Mouse (Mus musculus) effector memory CD4-positive, alpha-beta T cell, adult 7 months (primary cell): ENCODE results near the gene Stard13. TPM values are rescaled to one million over a fixed set of nuclear protein-coding genes. Genes with fewer than 3 reads are reported as not detected.

Experiments
- polyA plus RNA-seq: library from polyadenylated mRNA; unstranded; fragments of 100-300 nt; shearing (Covaris generic); gene quantifications from one replicate; pipeline ENCODE4 v1.2.1, GENCODE M21; 2017

Stard13 gene
- polyA plus RNA-seq = 0.44 TPM

DNA sequence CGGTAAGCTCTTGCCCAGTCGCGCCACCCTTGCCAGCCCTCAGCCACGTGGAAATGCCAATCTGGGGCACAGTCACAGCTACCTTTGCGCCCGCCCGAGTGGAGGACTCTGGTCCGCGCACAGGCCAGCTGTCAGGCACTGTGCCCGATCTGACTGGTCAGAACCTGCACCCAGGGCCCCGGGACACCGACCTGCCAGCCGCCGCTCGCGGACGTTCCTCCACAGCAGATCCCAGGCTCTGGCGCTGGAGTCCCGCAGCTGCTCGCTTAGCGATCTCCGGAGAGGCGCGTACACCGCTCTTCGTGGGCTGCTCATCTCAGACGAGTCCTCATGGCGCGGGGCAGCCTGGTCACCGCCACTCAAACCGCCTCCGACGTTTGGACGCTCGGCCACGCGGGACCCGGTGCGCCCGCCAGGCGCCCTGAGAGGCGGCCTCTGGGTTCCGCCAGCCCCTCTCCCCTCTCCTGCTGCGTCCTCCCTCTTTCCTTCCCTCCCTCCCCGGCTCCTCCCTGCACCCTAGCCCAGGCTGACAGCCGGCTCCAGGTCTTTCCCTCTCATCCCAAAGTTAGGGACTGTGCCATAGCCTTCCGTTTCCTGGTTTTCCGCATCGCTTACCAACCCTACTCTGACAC lies at the start of gene Stard13:
Gene Stard13, minus strand, starts transcription at position 437 of the 632 bp plus-strand sequence.

Other genes starting within 250 kb of the Stard13 start
- gene Gm42906, start 194.3 kb upstream of the Stard13 start, polyA plus RNA-seq = not detected